Mouse (Mus musculus) left cerebral cortex, adult 9 months (tissue): ENCODE measurements around the gene Sln.
A peak's percentile ranks its signal among the peaks of the same experiment; 100 is the strongest.

Experiments used
- DNase-seq, 2 experiments: peaks; one replicate each; pipeline ENCODE4 v3.0.0; 2022; ENCODE audit warnings: low spot score in 2 of 2

The Sln gene

DNA sequence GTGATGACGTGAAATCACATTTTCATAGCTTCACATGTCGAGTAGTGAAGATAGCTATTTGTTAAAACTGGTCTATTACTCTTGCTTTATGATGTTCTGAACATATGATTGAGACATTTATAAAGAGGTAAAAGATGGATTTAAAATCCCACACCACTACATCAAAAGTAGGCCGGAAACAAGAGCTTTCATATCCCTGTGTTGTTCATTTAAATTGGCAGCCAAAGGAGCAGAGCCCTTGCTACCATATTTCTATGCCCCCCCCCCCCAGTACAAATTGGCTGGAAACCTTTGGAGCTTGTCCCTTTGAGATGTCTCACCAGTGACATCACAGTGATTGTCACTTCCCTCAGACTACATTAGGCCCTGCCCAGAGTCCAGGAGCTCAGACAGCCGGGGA is at the start of gene Sln:
Gene Sln (plus strand): TSS at position 301 of the 400 bp plus-strand sequence.
- DNase-seq, result no peak

DNA sequence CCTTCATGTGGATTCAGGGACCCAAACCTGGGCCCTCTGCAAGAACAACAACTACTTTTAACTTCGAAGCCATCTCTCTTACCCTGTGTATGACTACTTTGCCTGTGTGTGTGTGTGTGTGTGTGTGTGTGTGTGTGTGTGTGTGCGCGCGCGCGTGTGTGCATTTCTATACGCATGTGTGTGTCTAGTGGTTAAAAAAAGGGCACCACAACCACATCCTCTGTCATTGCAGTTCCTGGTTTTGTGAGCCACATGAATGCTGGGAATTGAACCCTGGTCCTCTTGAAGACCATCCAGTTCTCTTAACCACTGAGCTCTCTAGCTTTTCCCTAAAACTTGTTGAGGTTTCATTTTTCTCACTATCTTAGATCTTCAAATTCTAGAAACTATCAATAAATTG is 47.0 kb upstream of the Sln start:
- no peak for DNase-seq

DNA sequence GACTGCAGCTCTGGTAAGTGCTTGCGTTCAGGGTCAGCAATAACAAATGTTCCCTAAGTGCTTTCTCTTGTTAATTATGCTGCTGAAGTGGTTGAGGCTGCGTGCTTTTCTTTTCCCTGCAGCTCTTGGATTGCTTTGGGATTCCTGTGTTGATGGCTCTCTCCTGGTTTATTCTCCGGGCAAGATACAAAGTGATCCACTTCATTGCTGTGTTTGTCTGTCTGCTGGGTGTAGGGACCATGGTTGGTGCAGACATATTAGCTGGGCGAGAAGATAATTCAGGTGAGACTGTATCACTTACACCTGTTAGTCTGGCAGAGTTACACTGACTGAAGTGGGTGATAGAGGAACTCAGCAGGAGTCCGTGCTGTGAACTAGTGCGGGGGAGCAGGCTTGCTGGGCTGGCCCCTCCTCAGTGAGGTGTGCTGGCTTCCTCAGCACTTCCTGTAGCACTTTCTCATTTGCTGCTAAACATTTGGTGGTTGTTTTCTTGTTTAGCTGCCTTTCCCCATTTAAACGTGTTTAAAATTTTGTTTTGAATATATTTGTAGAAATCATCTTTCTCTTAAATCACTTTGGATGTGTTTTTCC is 43.4 kb upstream of the Sln start:
- no peak for DNase-seq

DNA sequence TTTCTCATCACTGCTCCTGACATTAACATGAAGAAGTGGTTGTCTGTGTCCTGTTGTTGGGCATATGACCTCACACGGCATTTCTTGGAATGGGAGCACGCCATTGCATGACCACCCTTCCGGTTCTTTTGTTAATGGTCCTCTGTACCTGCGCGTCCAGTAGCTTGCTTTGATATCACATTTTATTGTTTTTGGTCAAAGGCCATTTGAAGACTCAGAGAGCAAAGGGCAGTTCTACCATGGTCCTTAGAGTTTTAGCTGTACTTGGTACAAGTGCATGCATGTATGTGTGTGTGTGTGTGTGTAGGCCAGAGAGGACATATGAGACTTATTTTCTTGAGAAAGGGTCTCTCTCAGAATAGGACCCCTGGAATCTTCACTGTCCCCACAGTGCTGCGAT is 36.5 kb upstream of the Sln start:
- DNase-seq, result no peak

DNA sequence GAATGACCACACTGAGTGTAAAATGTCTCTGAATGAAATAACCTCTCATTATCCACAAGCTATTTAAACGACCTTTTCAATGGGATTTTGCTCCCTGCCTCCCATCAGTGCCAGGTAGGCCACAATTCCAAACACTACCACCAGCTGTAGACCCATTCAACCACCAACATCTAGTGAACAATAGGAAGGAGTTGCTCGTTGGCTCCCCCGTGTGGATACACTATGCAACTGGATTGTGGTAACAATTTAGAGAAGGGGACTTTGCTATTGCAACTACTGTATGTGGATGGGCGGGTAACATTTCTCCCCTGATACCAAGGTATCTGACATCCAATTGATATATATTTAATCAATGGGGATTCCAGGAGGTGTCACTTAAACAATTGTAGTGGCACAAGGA is 31.2 kb upstream of the Sln start:
- peak in 1 of 2 experiments; percentile 59 for DNase-seq

DNA sequence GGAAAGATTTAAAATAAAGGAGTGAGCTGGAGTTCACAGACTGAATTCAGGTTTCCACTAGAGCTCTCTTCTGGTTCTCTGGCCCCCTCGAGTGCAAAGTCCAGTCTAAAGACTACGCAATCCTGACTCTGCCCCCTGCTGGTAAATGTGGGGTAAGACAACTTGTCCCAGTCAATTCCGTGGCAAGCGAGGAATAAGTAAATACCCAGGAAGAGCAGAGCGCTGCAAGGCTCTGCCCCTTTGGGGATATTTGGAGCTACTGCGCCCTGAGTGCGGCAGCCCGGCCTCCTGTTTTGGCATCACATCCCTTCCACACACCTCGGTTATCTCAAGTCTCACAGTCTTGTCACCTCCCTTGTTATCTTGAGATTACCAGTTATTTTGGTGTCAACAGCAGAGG is 24.6 kb upstream of the Sln start:
- DNase-seq, result no peak

DNA sequence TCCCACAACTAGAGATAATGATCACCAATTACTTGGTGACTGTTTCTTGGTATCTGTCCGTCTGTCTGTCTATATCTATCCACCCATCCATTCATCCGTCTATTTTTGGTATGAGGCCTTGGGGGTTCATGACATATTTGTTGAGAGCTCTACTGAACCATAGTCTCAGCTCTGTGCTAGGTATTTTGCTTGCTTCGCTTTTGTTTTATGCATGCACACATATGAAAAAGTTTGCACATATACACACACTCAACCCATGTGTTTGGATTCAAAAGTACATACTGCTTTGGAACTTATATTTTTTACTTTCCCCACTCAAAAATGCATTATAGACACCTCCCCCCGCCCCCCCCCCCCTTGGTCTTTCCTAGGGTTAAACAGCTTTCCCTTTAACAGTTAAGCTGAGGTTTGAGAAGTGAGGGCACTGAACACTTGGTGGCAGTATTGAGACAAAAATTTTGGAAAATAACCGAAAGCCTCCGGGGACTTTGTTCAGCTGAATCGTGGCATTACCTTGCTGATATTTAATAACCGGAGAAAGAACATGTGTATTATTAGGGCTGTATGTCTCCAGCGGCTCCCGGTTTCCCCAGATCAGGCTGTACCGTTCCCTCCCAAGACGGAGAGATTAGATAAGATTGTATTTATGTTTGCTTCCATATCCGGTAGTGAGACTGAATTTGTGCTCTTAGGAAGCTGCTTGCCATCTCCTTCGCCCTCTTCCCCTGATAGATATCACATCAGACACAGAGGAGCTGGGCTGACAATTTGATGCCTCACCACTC is 20.7 kb upstream of the Sln start:
- peak in 1 of 2 experiments; percentile 69 for DNase-seq

DNA sequence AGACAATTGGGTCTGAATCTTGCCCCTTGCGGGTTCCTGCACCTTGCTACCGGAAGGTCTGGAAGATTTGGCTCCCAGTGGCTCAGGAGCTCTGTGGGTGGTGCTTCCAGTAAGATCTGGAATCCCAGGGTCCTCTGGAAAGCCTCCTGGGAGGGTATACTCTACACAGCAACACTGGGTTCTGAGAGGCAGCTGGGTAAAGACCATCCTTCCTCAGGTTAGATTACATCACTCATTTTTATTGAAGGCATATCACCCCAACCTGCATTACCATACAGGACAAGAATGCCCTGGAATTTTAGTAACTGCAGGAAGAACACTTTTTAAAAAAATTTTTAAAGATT is 20.1 kb upstream of the Sln start:
- no peak for DNase-seq

DNA sequence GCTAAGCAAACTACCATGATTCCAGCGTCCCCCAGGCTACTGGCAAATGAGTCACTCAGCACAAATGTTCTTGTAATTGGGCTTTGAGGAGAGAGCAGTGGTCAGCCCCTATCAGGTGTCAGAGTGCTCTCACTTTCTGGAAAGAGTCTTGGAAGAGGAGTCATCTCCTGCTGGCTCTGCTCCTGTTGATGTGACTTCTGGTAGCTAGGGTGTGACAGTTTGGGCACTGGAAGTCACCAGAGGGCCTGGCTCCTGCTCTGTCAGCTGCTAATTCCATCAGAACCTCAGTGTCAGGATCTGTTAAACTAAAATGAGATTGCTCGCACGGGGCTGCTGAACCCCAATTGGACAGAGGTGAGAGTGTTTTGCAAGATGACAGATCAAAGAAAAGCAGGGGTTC is 14.9 kb upstream of the Sln start:
- no peak for DNase-seq

DNA sequence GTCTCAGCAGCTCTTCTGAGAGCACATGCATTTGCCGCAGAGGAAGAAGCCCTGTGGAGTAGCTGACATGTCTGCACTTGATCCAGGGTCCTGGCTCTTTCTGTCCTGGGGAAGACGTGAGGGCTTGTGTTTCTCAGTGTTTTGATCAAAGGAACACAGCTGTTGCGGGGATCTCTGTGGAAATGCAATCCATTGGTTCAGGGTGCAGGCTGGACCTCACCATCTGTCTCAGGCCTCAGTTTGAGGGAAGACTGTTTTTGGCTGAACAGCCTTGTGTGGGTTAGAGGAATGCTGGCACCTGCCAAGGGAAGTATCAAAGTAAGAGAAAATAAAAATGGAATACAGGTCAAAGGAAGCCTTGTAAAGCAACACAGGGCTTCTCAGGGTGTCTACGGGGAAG is 14.0 kb upstream of the Sln start:
- peak in 1 of 2 experiments; percentile 19 for DNase-seq

DNA sequence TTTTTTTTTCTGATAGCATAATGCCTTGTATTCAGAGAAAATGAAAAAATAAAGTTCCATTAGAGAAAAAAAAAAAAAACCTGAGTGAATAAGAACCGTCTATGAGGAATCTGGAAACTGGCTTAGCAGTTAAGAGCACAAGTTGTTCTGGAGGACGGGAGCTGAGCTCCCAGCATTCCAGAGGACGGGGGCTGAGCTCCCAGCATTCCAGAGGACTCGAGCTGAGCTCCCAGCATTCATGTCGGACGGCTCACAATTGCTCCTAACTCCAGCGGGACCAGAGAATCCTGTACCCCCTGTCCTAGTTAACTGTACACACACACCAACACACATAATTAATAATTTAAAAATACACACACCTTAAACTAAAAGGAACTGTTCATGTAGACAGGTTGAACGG is 11.1 kb upstream of the Sln start:
- no peak for DNase-seq

DNA sequence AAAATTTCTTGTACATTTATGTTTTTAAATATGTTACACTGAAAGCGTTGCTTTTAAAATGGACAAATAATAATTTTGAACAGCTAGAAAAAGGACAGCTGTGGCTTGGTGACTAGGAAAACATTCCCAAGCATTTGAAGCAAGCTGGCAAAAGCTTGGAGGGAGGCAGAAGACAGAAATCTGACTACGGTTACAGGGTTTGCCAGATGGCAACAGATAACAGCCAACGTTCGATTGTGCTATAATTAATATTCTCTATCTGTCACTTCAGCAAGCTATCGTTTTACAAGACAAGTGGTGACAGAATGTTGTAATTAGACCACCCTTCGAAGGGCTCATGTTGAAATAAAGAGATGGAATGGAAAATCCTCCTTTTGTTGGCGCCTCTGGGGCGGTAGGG is 1.4 kb upstream of the Sln start:
- no peak for DNase-seq

DNA sequence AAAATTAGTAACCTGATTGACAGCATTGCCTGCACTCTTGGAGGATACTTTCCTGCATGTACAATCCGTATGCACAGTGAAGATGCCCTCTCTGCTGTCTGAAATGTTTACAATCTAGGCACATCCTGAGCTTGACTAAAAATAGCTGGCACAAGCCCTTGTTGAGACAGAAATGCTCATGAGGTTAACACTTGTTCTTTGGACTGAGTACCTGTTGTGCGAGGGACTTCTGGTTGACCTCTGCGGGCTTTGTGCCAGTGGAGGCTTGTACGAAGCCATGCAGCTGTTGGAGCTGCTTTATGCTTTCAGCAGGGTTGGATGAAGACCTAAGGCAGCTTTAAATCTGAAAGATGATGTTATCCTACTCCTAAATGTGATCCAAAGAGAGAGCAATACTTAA is 2.2 kb downstream of the Sln start:
- DNase-seq, result no peak

DNA sequence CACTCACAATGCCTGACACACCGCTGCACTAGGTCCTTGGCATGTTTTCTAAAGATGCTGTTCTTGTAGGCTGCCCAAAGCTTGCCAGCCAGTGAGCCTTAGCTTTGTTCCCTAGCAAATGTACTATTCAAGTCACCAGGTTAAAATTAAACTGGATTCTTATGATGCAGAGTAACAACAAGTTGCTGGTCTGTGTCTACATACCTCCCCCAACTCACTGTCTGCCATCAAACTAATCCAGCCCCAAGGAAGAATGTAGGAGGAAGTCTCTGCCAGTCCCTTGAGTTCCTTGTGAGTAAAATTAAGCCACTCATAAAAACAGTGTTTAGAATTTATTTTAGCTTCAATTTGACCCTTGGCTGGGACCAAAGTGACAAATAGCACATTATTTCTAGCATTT is 3.7 kb downstream of the Sln start:
- DNase-seq, result peak in 1 of 2 experiments; percentile 11

DNA sequence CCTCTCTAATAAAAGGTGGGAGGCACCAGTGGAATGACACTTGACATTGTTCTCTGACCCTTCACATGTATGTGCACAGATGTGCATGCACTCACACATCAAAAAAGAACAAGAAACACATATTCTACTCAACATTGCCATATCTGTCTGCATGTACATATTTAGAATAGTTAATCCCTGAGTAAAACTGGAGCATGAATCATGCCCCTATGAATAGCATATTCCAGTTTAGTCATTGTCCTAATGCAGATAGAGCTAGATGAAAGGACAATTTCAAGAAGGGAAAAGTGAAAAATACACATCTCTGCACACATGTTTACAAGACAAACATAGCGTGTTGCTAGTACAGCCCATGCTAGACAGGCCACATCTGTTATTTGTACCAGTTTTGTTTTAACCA is 4.6 kb downstream of the Sln start:
- DNase-seq, result peak; percentile 13 to 27

DNA sequence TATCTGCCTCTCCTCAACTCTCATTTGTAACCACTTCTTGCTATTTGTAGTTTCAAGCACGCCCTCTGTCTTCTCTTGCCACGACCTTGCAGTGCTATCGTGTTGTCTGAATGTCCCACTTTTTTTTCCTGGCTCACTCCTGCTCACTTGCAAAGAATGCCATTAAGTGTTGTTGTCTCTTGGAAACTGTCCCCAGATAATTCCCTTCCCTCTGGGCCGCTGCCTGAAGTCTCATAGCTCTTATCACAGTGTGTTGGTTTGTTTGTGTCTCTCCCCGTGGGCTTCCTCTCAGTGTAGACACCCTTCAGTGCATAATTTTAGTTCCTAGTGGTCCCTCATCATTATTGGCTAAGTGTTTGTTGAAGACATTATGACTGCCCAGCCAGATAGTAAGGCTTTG is 7.9 kb downstream of the Sln start:
- DNase-seq, result no peak

DNA sequence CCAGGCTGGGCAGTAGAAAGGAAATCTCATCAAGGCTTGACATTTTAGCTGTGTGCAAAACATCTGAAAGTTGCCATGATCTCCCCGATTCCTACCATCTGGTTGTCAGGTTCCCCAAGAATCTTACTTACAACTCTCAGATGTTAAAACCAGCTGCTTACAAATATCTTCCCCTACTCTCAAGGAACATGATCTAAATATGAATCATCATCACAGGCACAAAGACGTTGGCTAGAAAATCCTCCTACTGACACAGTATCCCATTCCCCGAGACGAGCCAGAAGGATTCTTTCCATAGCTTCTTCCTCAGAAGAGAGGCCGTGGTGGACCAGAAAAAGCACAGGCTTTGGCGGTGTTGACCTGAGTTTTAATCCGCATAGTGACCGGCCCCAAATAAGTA is 23.3 kb downstream of the Sln start:
- DNase-seq, result peak in 1 of 2 experiments; percentile 13

DNA sequence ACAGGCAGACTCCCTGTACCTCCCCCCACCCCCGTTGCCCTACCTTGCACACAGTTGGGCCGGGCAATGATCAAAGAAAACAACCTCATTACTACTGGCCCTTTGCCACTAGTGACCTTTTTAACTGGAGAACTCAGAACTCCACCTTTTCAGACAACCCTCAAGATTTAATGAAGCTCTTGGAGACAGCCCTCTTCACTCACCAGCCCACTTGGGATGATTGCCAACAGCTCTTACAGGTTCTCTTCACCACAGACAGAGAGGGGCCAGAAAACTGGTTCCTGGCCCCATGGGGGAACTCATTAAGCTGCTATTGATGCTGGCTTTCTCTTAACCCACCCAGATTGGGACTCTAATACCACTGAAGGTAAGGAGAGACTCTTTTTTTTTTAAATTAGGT is 27.5 kb downstream of the Sln start:
- no peak for DNase-seq

DNA sequence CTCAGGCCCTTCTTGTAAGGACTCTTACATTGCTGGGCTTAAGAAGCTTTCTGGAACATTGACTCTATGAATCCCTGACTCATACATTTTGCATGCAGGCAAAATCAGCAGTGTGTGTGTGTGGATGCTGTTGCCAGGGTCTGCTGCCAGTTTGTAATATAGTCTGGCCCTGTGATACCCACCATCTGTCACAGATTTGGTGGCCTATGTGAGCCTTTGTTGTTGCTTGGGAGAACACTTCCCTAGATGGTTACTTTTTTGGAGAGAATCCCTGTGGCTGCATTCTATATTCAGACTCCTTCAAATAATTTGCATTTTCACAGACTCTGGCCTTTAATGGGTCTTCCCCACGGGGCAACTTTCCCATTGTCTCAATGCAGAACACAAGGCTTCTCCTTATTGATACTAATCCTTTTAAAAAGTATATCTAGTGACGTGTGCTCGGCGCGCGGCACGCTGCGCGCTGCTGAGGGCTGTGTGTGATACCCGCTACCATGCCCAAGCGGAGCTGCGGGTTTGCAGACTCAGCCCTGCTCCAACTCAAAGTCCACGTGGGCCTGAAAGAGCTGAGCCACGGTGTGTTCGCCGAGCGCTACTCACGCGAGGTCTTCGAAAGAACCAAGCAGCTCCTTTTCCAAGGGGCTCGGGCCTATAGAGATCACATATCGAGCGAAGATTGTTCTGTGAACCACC is 33.8 kb downstream of the Sln start:
- no peak for DNase-seq

DNA sequence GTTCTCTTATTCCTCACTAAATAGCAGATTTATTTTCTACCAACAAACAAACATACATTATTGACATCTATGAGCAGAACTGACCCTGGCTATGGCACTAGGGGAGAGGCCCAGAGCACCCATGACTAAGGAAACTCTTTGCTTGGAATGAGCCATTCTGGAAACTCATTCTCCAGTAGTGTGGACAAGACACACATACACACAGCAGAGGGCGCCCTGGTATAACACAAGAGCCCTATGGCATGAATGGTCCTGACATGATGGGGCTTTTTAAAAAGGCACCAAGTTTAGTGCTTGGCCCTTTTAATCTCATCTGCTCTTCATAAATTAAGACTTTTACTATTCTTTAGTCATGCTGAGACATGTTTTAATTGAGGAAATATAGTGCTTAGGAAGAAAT is 40.1 kb downstream of the Sln start:
- peak in 1 of 2 experiments; percentile 77 for DNase-seq

DNA sequence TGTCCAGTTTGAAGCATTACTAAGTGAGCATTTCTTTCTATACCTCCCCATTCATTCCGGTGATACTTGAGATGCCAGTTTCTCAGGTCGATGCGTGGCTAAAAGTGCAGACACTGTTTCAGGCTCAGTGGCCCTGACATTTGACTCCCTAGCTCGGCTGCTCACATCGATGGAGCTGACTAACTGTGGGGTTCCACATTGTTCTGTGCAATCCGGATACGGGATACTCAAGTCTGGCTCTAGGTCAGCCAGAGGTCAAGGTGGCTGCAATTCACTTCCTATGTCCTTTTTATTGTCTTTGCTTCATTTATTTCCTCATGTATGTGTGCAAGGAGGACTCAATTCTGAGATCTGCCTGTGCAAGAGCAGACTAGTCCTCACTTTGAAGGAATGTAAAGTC is 45.9 kb downstream of the Sln start:
- DNase-seq, result no peak

DNA sequence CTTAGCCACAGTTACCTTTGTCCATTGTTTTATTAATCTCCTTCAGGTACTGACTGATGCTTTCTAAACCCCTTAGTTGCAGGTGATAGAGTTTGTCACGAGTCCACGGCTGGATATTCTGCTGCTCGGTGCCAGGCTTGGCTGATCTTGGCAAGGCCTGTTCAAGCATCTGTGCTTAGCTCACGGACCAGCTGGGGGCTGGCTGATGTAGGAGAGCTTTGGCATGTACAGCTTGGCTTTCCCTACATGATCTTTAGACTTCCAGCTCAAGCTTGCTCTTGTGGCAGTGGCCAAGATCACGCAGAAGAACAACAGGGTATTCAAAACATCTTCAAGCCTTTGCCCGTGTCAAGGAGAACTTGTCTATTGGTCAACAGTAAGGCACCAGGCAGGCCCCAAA is 49.9 kb downstream of the Sln start:
- peak in 1 of 2 experiments; percentile 46 for DNase-seq

DNA sequence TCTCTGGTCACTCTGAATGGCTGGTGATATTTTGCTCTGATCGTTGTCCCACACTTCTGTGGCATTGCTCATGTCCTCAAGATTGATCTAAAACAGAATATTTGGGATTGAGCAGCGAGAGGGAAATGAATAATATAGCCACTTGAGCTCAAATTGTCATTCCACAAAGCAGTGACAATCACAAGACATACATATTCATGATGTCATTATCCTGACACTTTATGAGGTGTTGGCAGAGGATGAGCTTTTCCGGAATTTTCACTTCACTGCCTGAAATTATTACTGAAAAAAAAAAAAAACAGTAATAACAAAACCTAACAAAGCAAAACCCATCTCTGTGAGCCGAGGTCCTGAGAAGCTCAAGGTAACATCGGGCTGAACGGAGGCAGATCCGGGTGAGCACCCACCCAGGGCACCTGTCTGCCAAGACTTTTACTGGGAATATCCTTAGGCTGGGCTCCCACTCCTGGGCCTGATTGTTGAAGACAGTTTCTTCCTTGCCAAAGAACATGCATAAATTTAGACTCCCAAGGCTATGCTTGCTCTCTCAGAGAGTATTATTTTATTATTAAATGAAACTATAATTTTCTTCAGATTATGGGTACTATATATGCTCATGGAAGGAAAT is 53.4 kb downstream of the Sln start:
- no peak for DNase-seq
